Mouse (Mus musculus) C2C12 (cell line): ENCODE measurements around the gene Pafah1b3.

Experiments used
- CTCF ChIP-seq: IDR thresholded peaks from one replicate; pipeline ENCODE4 v1.5.1; 2011; ENCODE audit not compliant: control insufficient read depth, insufficient read depth, insufficient read length
- FOSL1 ChIP-seq: IDR thresholded peaks from one replicate; pipeline ENCODE4 v1.8.0; 2011; ENCODE audit warnings: mild to moderate bottlenecking, low read length; ENCODE audit not compliant: poor library complexity, insufficient read depth, severe bottlenecking
- MYOG ChIP-seq: IDR thresholded peaks from one replicate; pipeline ENCODE4 v1.6.1; 2011; ENCODE audit not compliant: control insufficient read depth, insufficient read length; ENCODE audit errors: extremely low read depth
- USF1 ChIP-seq: IDR thresholded peaks from one replicate; pipeline ENCODE4 v1.6.1; 2011; ENCODE audit warnings: low read depth, mild to moderate bottlenecking, control low read depth, moderate library complexity

DNA sequence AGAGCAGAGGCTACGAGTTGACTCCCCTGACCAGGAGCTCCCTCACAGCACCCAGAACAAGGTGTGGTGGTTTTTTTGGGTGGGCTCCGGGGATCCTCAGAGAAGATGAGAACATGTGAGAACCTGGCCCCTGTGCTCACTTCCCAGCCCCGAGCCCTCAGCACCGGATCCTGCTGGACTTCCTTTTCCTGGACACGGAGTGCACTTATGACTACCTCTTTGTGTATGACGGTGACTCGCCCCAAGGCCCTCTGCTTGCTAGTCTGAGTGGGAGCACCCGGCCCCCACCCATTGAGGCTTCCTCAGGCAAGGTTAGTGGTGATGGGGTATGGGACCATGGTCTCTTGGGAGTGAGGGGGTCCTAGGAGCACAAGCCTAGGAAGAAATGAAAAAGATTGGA is 28.4 kb upstream of the Pafah1b3 start:
- TF ChIP-seq MYOG, result no peak
- TF ChIP-seq CTCF, result no peak
- TF ChIP-seq FOSL1, result no peak
- TF ChIP-seq USF1, result no peak
